Mouse (Mus musculus) left cerebral cortex, postnatal 4 days (tissue): ENCODE results near the gene Shld1. TPM values are rescaled to one million over a fixed set of nuclear protein-coding genes. Genes with fewer than 3 reads are reported as not detected.

Experiments
- DNase-seq: peaks from one replicate; pipeline ENCODE4 v3.0.0-alpha.2; 2022
- intact Hi-C: fragments of 180-260 bp; cut with DNase I; formaldehyde crosslinking; loops from one replicate; pipeline ENCODE4 v1.15.1; 2025
- total RNA-seq, 2 experiments: library from RNA; stranded (reverse); gene quantifications; 2 replicates each; pipeline ENCODE4 v1.2.3; 2021

Gene Shld1
- total RNA-seq, 2 experiments from 2014 or later, result 8.1 to 9.8 TPM

- DNase-seq, result no peak
- intact Hi-C loops, result loop anchor here (5.0 to 10.0 kb wide), 2 partner anchors 85 to 112 kb away; no protein-coding TSS in a partner anchor
These were observed 3.0 kb downstream of the Shld1 start for GRCm38 (mm10) chr2:132689569-132690231.

- no peak for DNase-seq
- intact Hi-C loops, result no loop called here
These were observed 5.0 kb downstream of the Shld1 start for GRCm38 (mm10) chr2:132691731-132692130.

- no peak for DNase-seq
- intact Hi-C loops, result no loop called here
These were observed 5.6 kb downstream of the Shld1 start for GRCm38 (mm10) chr2:132692320-132692719.

GRCm38 (mm10) chr2:132693980-132694379 lies 7.2 kb downstream of the Shld1 start:
- intact Hi-C loops, result no loop called here

GRCm38 (mm10) chr2:132695358-132696093 lies 8.8 kb downstream of the Shld1 start:
- intact Hi-C loops, result no loop called here
- DNase-seq, result no peak

More at GRCm38 (mm10) chr2:132693980-132694379, 7.2 kb downstream of the Shld1 start:
- no peak for DNase-seq

- intact Hi-C loops, result no loop called here
- no peak for DNase-seq
These were observed 9.8 kb downstream of the Shld1 start for GRCm38 (mm10) chr2:132696519-132696918.

- intact Hi-C loops, result no loop called here
- DNase-seq, result no peak
These were observed 10.5 kb downstream of the Shld1 start for GRCm38 (mm10) chr2:132697256-132697655.

- intact Hi-C loops, result no loop called here
These were observed 11.0 kb downstream of the Shld1 start for GRCm38 (mm10) chr2:132697695-132698094.

GRCm38 (mm10) chr2:132698420-132698819 lies 11.7 kb downstream of the Shld1 start:
- DNase-seq, result no peak
- intact Hi-C loops, result no loop called here

More at GRCm38 (mm10) chr2:132697695-132698094, 11.0 kb downstream of the Shld1 start:
- DNase-seq, result no peak

- no peak for DNase-seq
- intact Hi-C loops, result loop anchor here (5.0 kb wide), 1 partner anchor 184 kb away; no protein-coding TSS in a partner anchor
These were observed 14.2 kb downstream of the Shld1 start for GRCm38 (mm10) chr2:132700921-132701320.

- peak; percentile 63 for DNase-seq
- intact Hi-C loops, result loop anchor here (5.0 kb wide), 1 partner anchor 184 kb away; no protein-coding TSS in a partner anchor
These were observed 14.7 kb downstream of the Shld1 start for GRCm38 (mm10) chr2:132701451-132701886.

- intact Hi-C loops, result no loop called here
- DNase-seq, result peak; percentile 29
These were observed 18.7 kb downstream of the Shld1 start for GRCm38 (mm10) chr2:132705251-132705992.

GRCm38 (mm10) chr2:132706309-132706708 lies 19.6 kb downstream of the Shld1 start:
- no peak for DNase-seq
- intact Hi-C loops, result no loop called here

GRCm38 (mm10) chr2:132710488-132710887 lies 23.8 kb downstream of the Shld1 start:
- intact Hi-C loops, result loop anchor here (10.0 kb wide), 1 partner anchor 74 kb away; the partner anchor contains the start of gene Chgb
- DNase-seq, result no peak

- DNase-seq, result no peak
- intact Hi-C loops, result loop anchor here (10.0 kb wide), 1 partner anchor 73 kb away; the partner anchor contains the start of gene Chgb
These were observed 25.3 kb downstream of the Shld1 start for GRCm38 (mm10) chr2:132712061-132712460.

GRCm38 (mm10) chr2:132714522-132714921 lies 27.8 kb downstream of the Shld1 start:
- DNase-seq, result no peak
- intact Hi-C loops, result loop anchor here (10.0 kb wide), 1 partner anchor 70 kb away; the partner anchor contains the start of gene Chgb

GRCm38 (mm10) chr2:132714946-132715345 lies 28.2 kb downstream of the Shld1 start:
- DNase-seq, result no peak
- intact Hi-C loops, result loop anchor here (10.0 kb wide), 1 partner anchor 70 kb away; the partner anchor contains the start of gene Chgb

GRCm38 (mm10) chr2:132715421-132716070 lies 28.8 kb downstream of the Shld1 start:
- peak; percentile 12 for DNase-seq
- intact Hi-C loops, result loop anchor here (10.0 kb wide), 1 partner anchor 69 kb away; the partner anchor contains the start of gene Chgb

GRCm38 (mm10) chr2:132716154-132716553 lies 29.4 kb downstream of the Shld1 start:
- peak; percentile 55 for DNase-seq

More at GRCm38 (mm10) chr2:132716154-132716553, 29.4 kb downstream of the Shld1 start:
- intact Hi-C loops, result loop anchor here (10.0 kb wide), 1 partner anchor 69 kb away; the partner anchor contains the start of gene Chgb
